Mouse (Mus musculus) cerebellum, adult (tissue): ENCODE measurements around the gene Cacng6.
"Not testable (repeated sequence)": the region's sequence is repeated elsewhere in the genome, so short reads cannot be mapped to it uniquely, and the experiment has no call there.

Experiments
- ATAC-seq: cut with Nextera tagmentation; 2 replicates; pipeline ENCODE4 v1.9.2; 2017; ENCODE audit warnings: mild to moderate bottlenecking, moderate library complexity, mixed read lengths; ENCODE audit not compliant: insufficient number of reproducible peaks, low FRiP score, low TSS enrichment

The Cacng6 gene

GRCm38 (mm10) chr7:3423895-3424294 is at the start of gene Cacng6:
Cacng6 (plus strand) TSS chr7:3424195.
- ATAC-seq, result no peak

- ATAC-seq, result no peak
Observed at GRCm38 (mm10) chr7:3376831-3377230, 47.2 kb upstream of the Cacng6 start.

GRCm38 (mm10) chr7:3382123-3382522 is 41.9 kb upstream of the Cacng6 start:
- ATAC-seq, result no peak

- no peak for ATAC-seq
Observed at GRCm38 (mm10) chr7:3384807-3385319, 39.1 kb upstream of the Cacng6 start.

- ATAC-seq, result no peak
Observed at GRCm38 (mm10) chr7:3386036-3386730, 37.8 kb upstream of the Cacng6 start.

GRCm38 (mm10) chr7:3387761-3388160 is 36.2 kb upstream of the Cacng6 start:
- ATAC-seq, result no peak

- ATAC-seq, result no peak
Observed at GRCm38 (mm10) chr7:3388885-3389284, 35.1 kb upstream of the Cacng6 start.

GRCm38 (mm10) chr7:3389444-3390412 is 34.3 kb upstream of the Cacng6 start:
- no peak for ATAC-seq

- ATAC-seq, result no peak
Observed at GRCm38 (mm10) chr7:3390413-3391080, 33.4 kb upstream of the Cacng6 start, which contains the start of gene Cacng8. Cacng8 (plus strand) TSS chr7:3390683.

- no peak for ATAC-seq
Observed at GRCm38 (mm10) chr7:3391081-3391451, 32.9 kb upstream of the Cacng6 start.

- no peak for ATAC-seq
Observed at GRCm38 (mm10) chr7:3391809-3392208, 32.2 kb upstream of the Cacng6 start.

GRCm38 (mm10) chr7:3397355-3397754 is 26.6 kb upstream of the Cacng6 start:
- no peak for ATAC-seq

GRCm38 (mm10) chr7:3397797-3398196 is 26.2 kb upstream of the Cacng6 start:
- no peak for ATAC-seq

GRCm38 (mm10) chr7:3398363-3398762 is 25.6 kb upstream of the Cacng6 start:
- not testable (repeated sequence) for ATAC-seq

GRCm38 (mm10) chr7:3399937-3400336 is 24.1 kb upstream of the Cacng6 start:
- no peak for ATAC-seq

GRCm38 (mm10) chr7:3409729-3410520 is 14.1 kb upstream of the Cacng6 start:
- ATAC-seq, result no peak

GRCm38 (mm10) chr7:3411160-3411941 is 12.6 kb upstream of the Cacng6 start:
- ATAC-seq, result peak; percentile 91

GRCm38 (mm10) chr7:3412036-3412435 is 12.0 kb upstream of the Cacng6 start:
- ATAC-seq, result no peak

- no peak for ATAC-seq
Observed at GRCm38 (mm10) chr7:3414888-3415287, 9.1 kb upstream of the Cacng6 start.
